12 mouse cellular contexts compared by ENCODE assay signal in genomic region chr1:185236530-185236929, GRCm38 (mm10). TPM values are rescaled to one million over a fixed set of nuclear protein-coding genes. Genes with fewer than 3 reads are reported as not detected.
DNase-seq lines count a peak whose midpoint lies in the region; ATAC-seq lines count a peak whose summit lies in the region.
"Had no signal": no experiment of that assay in that cellular context is flagged by ENCODE, and none has a peak within 500 bp of the region (broad histone marks: within the 10 kb centered on the region; RNA-seq: fewer than 3 reads in every experiment).

No protein-coding gene starts in this region.

- no peaks in the 10 kb centered on the region for H3K27me3 ChIP-seq in limb, embryonic 11.5 days (ENCODE audit: control insufficient read depth, insufficient read depth, low read length)
- H3K27me3 ChIP-seq in limb, embryonic 10.5 days (ENCODE audit: low read depth, poor library complexity, severe bottlenecking) = no peaks in the 10 kb centered on the region
- H3K27me3 ChIP-seq in liver, embryonic 13.5 days = no peaks in the 10 kb centered on the region
- H3K27me3 ChIP-seq in splenic B cell, adult 2 months (ENCODE audit: control insufficient read depth, insufficient read depth, low read length, poor library complexity, severe bottlenecking) = no peaks in the 10 kb centered on the region
- H3K27me3 ChIP-seq: lung, embryonic 15.5 days had no signal

- H3K9me3 ChIP-seq in limb, embryonic 11.5 days (ENCODE audit: control insufficient read depth, low read length) = no peaks in the 10 kb centered on the region
- H3K9me3 ChIP-seq in limb, embryonic 10.5 days (replicated peaks) = no peaks in the 10 kb centered on the region
- H3K9me3 ChIP-seq in liver, embryonic 13.5 days (replicated peaks) = no peaks in the 10 kb centered on the region
- H3K9me3 ChIP-seq: lung, embryonic 15.5 days had no signal

- no peak overlapping the region for H3K9ac ChIP-seq in limb, embryonic 11.5 days (ENCODE audit: low read length)
- H3K9ac ChIP-seq in liver, embryonic 13.5 days = no peak overlapping the region
- H3K9ac ChIP-seq: lung, embryonic 15.5 days had no signal

- WGBS in limb, embryonic 11.5 days = 86% methylated on average over 4 of the region's 4 CpGs
- WGBS in limb, embryonic 10.5 days = 87% methylated on average over 4 of the region's 4 CpGs
- 81% methylated on average over 4 of the region's 4 CpGs for WGBS in liver, embryonic 13.5 days (ENCODE audit: insufficient replicate concordance)

- no peaks in the 10 kb centered on the region for H3K4me1 ChIP-seq in limb, embryonic 11.5 days (ENCODE audit: control insufficient read depth, insufficient read depth, low read length)
- no peaks in the 10 kb centered on the region for H3K4me1 ChIP-seq in limb, embryonic 10.5 days
- H3K4me1 ChIP-seq in liver, embryonic 13.5 days (replicated peaks) = no peaks in the 10 kb centered on the region
- H3K4me1 ChIP-seq: lung, embryonic 15.5 days had no signal

- ATAC-seq in limb, embryonic 11.5 days (ENCODE audit: insufficient number of reproducible peaks, low FRiP score, low TSS enrichment, low read depth) = no peak
- no peak for ATAC-seq in liver, embryonic 13.5 days (ENCODE audit: low read depth)

- no peak overlapping the region for H3K27ac ChIP-seq in limb, embryonic 11.5 days (replicated peaks; ENCODE audit: low read depth, low read length)
- no peak overlapping the region for H3K27ac ChIP-seq in limb, embryonic 10.5 days
- no peak overlapping the region for H3K27ac ChIP-seq in liver, embryonic 13.5 days
- H3K27ac ChIP-seq: lung, embryonic 15.5 days had no signal

- H3K4me2 ChIP-seq in limb, embryonic 11.5 days (ENCODE audit: low read depth, severe bottlenecking) = no peak overlapping the region
- no peak overlapping the region for H3K4me2 ChIP-seq in liver, embryonic 13.5 days
- H3K4me2 ChIP-seq: lung, embryonic 15.5 days had no signal

- DNase-seq in limb, embryonic 11.5 days (ENCODE audit: low spot score) = peak; percentile 24
- no peak for DNase-seq in limb, embryonic 10.5 days (ENCODE audit: low spot score)
- peak; percentile 43 for DNase-seq in NIH3T3 (ENCODE audit: low read depth)
- peak; percentile 11 for DNase-seq in liver, embryonic 13.5 days
- peak; percentile 50 for DNase-seq in splenic B cell, adult 2 months (ENCODE audit: low read depth, low spot score)
- DNase-seq in embryo, embryonic 9.5 days (ENCODE audit: extremely low spot score) = no peak
- DNase-seq in ovary, adult 18-20 months (ENCODE audit: low spot score) = no peak
- DNase-seq: gastrocnemius, postnatal 14 days; heart, postnatal 10 days; right cerebral cortex, postnatal 14 days; thymus, postnatal 25 days had no signal

- H3K36me3 ChIP-seq in limb, embryonic 11.5 days (ENCODE audit: control insufficient read depth, insufficient read depth, low read length) = peaks cover 13% of the 10 kb centered on the region; the same call in 1 of the 2 replicates
- peaks cover 55% of the 10 kb centered on the region for H3K36me3 ChIP-seq in limb, embryonic 10.5 days
- peaks cover 55% of the 10 kb centered on the region for H3K36me3 ChIP-seq in liver, embryonic 13.5 days
- H3K36me3 ChIP-seq in splenic B cell, adult 2 months (ENCODE audit: control insufficient read depth, insufficient read depth, low read length, poor library complexity, severe bottlenecking) = peaks cover 23% of the 10 kb centered on the region

- H3K4me3 ChIP-seq in limb, embryonic 11.5 days (ENCODE audit: low read depth, low read length) = no peak overlapping the region
- H3K4me3 ChIP-seq in limb, embryonic 10.5 days = no peak overlapping the region
- no peak overlapping the region for H3K4me3 ChIP-seq in liver, embryonic 13.5 days (replicated peaks)
- H3K4me3 ChIP-seq: lung, embryonic 15.5 days had no signal

RNA-seq across cellular contexts. Expression of gene Rab3gap2, which starts 32.6 kb away (rescaled TPM):
- 22.0 and 25.0 TPM in 2 replicates for polyA plus RNA-seq in limb, embryonic 11.5 days (2014; fragmentation: Nextera tagmentation; extraction: Ambion mirVana)
- polyA plus RNA-seq in limb, embryonic 10.5 days (2016; fragmentation: Nextera tagmentation; extraction: Ambion mirVana) = 17.7 and 20.6 TPM in 2 replicates
- 12.2 and 15.2 TPM in 2 replicates for polyA plus RNA-seq in liver, embryonic 13.5 days (2015; fragmentation: Nextera tagmentation; extraction: Ambion mirVana)

Comparison
In these comparisons a context has a peak if more than half of its experiments do, and no peak if none do; other contexts are left out.
1. DNase-seq: peak in limb, embryonic 11.5 days (single experiment), NIH3T3 (single experiment), liver, embryonic 13.5 days (single experiment) and splenic B cell, adult 2 months (single experiment); none in limb, embryonic 10.5 days (single experiment), embryo, embryonic 9.5 days (single experiment) and ovary, adult 18-20 months (single experiment).